Mouse (Mus musculus) liver, embryonic 14 days (tissue): Measurements from ENCODE around the gene Ntn1. TPM values are rescaled to one million over a fixed set of nuclear protein-coding genes. Genes with fewer than 3 reads are reported as not detected.

ENCODE experiments used
- polyA plus RNA-seq: library from polyadenylated mRNA; depleted of rRNA; stranded (reverse); fragments of >200 nt; gene quantifications from 2 replicates; pipeline ENCODE4 v1.2.3, GENCODE M21; 2012; rRNA removed

The Ntn1 gene
- polyA plus RNA-seq, result 0.16 and 0.19 TPM in 2 replicates

DNA sequence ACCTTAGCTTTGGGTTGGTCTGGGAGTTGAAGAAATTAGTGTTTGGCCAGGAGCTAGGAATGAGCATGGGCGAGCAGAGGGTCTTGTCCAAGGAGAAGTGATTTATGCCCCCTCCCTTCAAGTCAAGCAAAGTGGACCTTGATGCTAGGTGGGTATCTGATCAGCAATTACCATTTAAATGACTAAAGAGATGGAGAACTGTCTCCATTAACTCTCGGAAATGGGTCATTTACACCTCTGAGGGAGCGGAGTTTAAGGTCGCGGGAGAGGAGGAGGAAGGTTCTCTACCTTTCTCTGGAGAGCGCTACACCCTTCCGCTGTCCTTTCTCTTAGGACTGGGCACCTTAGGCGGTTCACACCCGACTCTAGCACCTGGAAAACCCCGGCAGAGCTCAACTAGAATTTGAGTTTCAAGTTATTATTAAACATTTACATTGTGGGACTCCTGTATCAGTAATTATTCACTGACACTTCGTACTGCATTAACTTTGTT, at the start of gene Ntn1:
Gene Ntn1, minus strand, starts transcription at position 97 of the 493 bp plus-strand sequence.

DNA sequence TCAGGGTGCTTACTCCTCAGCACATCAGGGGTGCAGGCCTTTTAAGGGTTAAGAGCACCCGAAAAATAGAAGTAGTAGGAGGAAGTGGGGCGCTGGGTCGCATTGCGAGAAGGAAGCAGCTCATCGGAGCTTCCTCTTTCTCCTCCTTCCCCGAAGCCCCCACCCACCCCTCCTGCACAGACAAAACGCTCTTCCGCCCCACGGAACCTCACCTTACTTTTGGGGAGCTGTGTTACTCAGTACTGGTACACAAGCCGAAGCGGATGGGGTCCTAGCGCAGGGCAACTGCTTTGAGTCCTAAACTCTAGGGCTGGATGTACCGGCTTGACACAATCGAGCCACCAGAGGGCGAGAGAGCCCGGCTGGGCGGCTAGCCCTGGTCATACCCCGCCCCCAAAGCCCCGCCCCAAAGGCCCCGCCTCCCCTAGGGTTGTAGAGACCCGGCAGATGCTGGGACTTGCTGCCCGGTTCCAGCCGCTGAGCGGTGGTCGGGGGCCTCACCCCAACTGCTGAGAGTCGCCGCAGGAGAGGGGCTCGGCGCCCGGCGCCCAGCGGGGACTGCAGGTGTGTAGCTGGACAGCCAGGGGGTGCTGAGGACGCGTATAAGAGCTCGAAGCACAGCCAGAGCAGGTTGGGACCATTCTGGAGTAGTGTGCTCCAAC, 31.2 kb upstream of the Ntn1 start, which contains the start of gene Pik3r5:
Gene Pik3r5, plus strand, starts transcription at position 423 of the 662 bp plus-strand sequence.

Other genes with a start within 250 kb of the Ntn1 start
- 0.43 and 0.75 TPM in 2 replicates for gene Pik3r5, start 31.3 kb upstream of the Ntn1 start, polyA plus RNA-seq
- gene Pik3r6, start 102.2 kb upstream of the Ntn1 start, polyA plus RNA-seq, result 0.98 and 1.6 TPM in 2 replicates
- gene Mfsd6l, start 155.4 kb upstream of the Ntn1 start, polyA plus RNA-seq, result 0.05 TPM in 2 replicates
- gene Ccdc42, start 186.2 kb upstream of the Ntn1 start, polyA plus RNA-seq, result not detected in 2 replicates